Mouse (Mus musculus): Measurements from ENCODE around the gene Phkg1.
"Not testable (repeated sequence)": the region's sequence is repeated elsewhere in the genome, so short reads cannot be mapped to it uniquely, and the experiment has no call there.

Gene Phkg1

DNA sequence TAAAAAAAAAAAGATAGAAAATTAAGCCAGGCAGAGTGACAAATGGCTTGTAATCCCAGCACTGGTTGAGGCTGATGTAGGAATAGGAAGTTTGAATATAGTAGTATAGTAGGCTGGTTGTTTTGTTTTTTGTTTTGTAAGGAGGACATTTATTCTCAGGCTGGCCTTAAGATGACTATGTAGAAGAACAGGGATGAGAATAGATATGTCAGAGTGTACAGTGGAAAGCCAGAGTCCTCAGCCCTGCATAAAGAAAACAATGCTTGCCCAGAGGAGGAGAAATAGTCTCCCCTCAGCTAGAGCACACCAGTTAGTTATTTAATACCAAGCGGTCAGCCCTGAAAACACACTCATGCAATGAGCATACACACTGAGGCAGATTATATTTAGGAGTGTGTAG is at the start of gene Phkg1:
Gene Phkg1, minus strand, starts transcription at position 101 of the 400 bp plus-strand sequence.
- no peak for DNase-seq

DNA sequence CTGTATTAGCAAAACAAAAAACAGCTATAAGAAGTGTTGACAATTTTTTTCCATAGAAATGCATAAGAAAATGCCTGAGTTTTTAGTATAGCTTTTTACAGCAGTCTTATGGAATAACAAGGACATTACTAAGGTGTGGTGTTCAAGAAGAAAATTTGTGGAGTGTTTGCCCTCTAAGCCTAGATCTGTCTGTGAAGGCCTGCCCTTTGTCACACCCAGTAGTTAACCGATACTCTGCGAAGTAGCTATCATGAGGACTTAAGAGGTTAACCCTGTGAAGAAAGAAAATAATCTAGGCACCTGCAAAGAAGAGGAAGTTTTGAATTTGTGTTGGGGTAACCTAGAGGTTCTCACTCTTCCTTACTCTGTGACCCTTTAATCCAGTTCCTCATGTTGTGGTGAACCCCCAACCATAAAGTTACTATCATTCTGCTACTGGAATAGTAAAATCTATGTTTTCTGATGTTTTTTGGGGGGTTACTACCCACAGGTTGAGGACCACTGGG is 49.2 kb upstream of the Phkg1 start:
- DNase-seq, result no peak

DNA sequence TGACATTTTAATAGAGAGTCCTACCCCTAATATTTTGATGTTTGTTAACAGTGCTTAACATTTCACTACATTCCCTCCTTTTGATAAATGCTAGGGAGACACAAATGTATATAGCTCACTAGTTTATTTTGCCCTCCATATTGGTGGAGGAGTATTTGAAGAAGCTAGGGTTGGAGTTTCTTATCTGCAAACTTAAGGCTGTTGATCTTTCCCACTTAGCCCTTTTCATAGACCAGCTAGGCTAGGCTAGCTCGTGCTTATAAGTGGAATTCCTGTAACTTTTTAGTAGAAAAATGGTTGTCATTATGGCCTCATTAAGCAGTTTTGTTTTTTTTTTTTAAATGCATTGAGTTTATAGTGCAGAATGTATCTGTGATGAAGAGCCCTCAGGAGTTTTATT is 45.1 kb upstream of the Phkg1 start:
- no peak for DNase-seq

DNA sequence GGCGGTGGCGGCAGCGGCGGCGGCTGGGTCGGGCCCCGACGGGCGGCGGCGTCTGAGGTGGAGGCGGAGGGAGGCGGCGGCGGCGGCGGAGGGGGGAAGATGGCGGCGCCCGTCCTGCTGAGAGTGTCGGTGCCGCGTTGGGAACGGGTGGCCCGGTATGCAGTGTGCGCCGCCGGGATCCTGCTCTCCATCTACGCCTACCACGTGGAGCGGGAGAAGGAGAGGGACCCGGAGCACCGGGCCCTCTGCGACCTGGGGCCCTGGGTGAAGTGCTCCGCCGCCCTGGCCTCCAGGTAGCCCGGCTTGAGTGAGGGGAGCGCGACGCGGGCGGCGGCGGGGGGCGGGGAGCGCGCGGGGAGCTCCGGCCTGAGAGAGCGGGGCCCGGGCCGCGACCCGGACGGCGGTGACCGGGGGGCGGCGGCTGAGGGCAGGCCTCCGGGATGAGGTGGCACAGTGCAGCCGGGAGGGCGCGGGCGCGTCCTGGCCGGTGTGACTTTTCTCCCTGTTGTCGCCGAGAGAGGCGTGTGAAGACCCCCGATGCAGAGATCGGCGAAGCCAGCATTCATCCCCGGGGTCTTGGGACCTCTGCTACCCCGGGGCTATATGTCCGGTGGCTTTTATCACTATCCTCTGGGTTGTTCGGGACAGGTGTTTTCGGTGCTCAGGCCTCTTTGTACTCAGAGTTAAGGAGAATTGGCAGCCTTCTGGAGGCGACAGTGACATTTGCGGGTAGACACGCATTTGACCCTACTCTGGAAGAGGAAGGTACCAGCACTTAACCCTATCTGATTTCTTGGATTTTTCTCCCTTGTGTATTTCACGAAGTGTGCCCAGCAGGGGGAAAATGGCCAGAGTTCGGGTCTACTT is 44.0 kb upstream of the Phkg1 start:
- DNase-seq, result peak; percentile 54 to 58

DNA sequence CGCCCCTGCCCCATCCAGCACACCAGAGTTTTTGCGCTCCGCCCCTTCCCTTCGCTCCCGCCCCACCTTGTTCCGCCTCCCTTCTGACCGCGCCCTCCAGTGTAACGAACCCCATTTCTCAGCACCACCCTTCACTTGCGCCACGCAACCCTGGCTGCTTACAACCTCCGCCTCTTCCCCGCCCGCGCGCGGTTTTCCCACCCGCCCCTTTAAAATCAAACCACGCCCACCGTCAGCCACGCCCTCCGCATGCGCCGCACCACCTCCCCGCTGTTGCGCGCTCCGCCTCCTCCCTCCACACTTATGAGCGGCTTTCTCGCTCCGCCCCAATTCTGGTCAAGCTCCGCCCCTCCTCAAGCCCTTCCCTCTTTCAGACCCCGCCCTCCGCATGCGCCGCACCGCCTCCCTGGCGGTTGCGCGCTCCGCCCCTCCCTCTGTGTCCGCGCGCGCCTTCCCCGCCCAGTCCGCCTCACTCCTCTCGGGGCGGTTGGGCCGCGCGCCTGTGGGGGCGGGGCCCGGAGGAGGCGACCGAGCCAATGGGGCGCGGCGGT is 43.2 kb upstream of the Phkg1 start, which contains the start of gene Vkorc1l1:
Gene Vkorc1l1, plus strand, starts transcription at position 476 of the 551 bp plus-strand sequence.
- DNase-seq, result peak; percentile 99 to 100

DNA sequence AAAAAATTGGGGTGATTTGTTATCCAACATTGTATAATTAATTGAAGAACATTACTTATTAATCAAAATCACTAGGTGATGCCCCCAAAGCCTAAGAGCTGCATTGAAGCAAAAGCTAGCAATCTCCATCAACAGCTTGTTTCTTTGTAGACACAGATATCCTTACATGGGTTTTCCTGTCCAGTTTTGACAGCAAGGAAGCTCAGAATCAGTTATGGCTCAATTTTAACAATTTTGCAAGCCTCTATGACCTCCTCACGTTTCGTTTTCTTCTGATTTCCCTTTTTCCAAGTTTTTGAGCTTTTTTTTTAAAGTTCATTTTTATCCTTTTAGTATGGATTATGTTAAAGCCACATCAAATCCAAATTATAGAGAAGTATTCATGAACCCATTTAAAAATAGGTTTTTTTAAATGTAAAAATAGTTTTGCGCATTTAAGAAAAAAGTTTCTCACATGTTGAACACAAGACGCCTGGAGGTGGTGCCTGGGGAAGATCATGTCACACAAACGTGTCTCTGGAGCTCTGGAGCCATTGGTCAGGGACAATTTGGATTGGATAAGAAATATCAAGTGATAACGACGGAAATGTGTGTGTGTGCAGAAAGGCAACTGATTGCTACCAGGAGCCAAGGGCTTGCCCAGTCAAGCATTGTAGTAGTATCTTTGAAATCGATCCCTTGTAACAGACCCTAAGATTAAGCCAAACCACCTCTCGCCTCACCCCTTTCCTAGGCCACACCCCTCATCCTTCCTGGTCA is 42.6 kb upstream of the Phkg1 start:
- no peak for DNase-seq

DNA sequence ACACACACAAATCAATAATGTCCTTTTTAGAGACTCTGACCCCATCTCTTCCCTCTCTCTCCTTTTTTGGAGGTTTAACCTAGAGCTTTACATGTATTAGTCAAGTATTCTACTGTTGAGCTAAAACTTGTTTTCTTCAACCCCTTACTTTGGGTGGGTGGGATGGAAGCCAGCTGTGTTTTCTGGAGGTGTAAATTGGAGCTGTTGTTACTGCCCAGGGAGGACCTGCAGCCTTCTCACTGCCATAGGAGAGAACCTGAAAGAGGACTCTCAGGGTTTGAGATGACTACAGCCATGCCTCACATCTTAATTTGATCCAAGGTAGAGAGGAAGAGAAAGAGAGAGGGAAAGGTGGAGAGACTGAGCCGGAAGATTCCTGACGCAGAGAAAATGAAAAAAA is 41.9 kb upstream of the Phkg1 start:
- DNase-seq, result peak in 1 of 2 experiments; percentile 37

DNA sequence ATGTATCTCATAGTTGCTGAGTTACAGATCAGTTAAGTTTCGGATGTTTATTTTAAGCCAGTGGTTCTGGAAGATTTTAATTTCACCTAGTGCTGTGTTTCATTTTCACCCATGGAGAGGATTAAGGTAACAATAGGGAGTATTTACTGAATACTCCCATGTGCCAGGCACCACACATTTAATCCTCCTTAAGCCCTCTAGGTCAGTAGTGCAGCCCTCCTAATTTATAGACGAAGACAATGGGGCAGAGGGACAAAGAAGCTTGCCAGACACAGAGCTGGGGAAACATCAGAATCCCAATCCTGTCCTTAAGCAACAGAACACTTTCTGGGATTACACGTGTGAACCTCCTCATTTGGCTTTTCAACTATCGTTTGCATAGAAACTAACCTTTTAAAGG is 38.6 kb upstream of the Phkg1 start:
- no peak for DNase-seq

DNA sequence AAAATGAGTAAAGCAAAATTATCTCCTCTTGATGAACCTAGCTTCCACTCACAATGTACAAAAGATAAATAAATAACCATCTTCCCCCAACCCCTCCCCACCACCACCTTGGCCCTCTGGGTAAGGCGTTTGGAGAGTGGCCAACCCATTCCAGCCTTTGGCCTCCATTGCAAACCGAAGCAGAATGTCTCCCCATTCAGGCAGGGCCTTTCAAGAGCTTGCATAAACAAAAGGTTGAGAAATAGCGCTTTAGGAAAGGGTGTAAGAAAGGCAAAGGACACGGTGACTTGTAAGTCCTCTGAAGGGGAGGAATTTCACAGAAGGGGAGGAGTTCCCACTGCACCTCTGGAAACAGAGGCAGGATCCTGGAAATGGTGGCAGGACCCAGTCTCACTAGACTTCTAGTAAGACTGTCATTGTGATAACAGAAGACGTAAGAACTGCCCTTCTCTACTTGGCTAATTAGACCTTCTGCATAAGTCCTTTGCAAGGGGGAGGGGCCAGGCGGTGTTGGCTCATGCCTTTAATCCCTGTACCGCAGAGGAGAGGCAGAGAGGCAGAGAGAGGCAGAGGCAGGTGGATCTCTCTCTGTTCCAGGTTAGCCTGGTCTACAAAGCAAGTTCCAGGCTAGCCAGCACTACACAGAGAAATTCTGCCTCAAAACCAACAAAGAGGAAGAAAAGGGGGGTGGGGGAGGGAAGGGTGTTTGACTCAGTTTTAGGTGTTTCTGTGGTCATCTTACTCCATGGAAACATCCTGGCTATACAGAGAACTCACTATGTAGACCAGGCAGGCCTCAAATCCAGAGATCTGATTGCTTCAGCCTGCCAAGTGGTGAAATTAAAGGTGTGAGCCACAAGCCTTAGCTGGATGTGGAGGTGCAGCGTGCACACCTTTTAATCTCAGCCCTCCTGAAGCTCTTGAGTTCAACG is 31.8 kb upstream of the Phkg1 start:
- no peak for DNase-seq

DNA sequence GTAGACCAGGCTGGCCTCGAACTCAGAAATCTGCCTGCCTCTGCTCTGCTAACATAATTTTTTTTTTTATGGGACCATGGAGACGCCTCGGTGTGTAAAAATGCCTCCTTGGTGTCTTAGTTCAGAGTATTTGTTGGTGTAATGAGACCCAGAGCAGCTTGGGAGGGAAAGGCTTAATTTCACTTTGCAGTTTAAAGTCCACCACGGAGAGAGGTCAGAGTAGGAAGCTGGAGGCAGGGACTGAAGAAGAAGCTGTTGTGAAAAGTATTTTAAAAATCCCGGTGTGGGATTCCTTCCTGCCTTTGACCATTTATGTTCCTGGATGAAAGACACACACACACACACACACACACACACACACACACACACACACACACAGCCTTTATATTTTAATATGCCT is 27.6 kb upstream of the Phkg1 start:
- DNase-seq, result no peak

DNA sequence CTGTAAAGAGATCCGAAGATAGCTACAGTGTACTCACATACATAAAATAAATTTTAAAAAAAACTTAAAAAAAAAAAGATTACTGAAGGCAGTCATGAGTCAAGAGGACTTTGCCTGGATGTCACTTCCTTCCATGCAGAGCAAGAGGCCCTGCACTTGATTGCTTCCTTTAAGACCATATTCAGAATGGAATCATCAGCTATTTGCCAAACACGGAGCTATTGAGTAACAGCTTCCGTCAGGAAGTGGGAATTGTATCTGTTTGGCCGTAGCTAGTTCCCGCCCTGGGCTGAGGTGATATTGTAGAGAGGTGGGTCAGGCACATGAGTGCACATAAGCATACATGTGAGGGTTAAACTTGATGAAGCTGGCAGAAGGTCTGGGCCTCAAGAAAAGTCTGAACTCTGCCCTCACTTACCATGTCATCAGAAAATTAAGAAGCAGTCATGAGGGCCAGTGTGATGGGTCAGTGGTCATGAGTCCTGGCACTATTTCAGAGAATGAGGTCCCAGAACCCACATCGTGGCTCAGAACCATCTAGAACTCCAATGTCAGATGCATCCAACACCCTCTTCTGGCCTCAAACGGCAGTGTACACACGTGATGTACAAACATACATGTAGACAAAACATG is 26.6 kb upstream of the Phkg1 start:
- no peak for DNase-seq

DNA sequence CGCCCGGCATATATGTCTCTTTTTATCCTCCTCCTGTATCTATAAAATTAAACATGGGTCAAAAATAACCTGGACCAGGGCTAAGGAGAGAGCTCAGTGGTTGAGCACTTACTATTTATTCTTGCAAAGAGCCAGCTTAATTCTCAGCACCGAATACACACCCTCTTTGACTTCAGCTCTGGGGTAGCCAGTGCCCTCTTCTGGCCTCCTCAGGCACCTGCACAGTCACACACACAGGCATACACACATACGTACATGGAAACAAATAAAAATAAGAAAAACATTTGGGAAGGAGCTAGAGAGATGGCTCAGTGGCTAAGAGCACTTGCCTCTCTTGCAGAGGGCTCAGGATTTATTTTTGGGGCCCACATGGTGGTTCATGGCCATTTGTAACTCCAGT is 23.6 kb upstream of the Phkg1 start:
- DNase-seq, result no peak

DNA sequence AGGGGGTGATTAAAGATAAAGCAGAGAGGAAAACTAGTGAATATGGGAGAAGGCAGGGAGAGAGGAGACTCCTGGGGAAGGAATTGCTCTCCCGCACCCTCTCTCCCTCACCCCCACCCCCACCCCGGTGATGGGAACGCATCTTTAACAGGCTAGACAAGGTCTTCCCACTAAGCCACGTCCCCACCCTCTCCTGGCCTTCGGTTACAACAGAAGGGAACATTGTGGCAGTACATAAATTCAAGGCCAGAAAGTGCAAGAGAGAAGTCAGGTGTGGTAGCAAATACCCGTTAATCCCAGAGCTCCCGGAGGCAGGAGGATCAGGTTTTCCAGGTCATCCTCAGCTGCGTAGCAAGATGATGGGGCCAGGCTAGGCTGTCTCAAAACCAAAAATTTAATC is 21.0 kb upstream of the Phkg1 start:
- no peak for DNase-seq

DNA sequence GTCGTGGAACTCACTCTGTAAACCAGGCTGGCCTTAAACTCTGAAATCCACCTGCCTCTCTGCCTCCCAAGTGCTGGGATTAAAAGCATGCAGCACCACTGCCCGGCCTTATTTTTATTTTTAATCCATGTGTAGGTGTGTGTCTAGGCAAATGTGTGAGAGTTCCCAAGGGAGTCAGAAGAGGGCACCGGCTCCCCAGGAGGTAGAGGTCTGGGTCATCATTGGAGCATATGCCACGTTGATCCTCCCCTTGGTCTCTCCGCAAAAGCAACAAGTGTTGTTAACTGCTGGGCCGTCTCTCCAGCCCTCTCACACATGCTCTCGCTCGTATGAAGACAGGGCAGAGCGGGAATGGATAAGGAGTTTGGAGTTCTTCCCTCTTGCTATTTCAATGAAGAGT is 20.4 kb upstream of the Phkg1 start:
- no peak for DNase-seq

DNA sequence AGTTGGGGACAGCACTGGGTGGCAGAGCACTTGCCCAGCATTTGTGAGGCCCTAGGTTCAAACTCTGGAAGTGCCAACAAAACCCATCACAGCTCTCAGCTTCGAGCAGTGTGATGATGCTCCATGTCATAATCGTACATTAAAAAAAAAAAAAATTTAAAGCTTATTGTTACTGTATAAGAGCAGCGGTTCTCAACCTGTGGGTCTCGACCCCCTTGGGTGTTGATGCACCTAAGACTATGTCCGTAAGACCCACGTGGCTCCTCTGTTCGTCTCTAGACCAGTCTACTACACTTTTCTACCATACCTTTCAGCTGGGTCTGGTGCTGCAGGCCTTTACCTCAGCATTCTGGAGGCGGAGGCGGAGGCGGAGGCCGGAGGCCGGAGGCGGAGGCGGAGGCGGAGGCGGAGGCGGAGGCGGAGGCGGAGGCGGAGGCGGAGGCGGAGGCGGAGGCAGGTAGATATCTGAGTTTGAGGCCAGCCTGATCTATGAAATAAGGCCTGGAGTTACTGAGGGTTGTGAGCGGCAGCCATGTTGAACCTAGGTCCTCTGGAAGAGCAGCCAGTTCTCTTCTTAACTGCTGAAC is 19.8 kb upstream of the Phkg1 start:
- DNase-seq, result no peak

DNA sequence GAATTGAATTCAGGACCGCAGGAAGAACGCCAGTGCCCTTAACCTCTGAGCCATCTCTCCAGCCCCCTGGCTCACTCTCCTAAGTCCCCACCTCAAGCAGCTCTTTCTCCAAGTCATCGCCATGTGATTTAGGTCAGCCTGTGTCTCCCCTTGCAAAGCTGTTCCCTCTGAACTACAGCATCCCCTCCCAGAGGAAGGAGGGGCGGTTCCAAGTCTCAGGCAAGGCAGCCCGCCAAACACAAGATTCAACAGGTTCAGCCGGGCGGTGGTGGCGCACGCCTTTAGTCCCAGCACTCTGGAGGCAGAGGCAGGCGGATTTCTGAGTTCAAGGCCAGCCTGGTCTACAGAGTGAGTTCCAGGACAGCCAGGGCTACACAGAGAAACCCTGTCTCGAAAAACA is 17.1 kb upstream of the Phkg1 start:
- not testable (repeated sequence) for DNase-seq

DNA sequence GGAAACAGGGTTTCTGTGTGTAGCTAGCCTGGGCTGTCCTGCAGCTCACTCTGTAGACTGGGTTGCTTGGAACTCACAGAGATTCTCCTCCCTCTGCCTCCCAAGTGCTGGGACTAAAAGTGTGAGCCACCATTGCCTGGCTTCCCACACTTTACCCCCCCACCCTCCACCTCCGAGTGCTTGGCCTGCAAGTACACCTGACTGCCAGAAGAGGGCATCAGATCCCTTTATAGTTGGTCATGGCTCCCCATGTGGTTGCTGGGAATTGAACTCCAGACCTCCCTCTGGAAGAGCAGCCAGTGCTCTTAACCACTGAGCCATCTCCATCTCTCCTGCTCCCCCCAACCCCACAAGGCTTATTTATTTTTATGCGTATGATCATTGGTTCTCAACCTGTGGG is 15.7 kb upstream of the Phkg1 start:
- peak; percentile 27 to 35 for DNase-seq

DNA sequence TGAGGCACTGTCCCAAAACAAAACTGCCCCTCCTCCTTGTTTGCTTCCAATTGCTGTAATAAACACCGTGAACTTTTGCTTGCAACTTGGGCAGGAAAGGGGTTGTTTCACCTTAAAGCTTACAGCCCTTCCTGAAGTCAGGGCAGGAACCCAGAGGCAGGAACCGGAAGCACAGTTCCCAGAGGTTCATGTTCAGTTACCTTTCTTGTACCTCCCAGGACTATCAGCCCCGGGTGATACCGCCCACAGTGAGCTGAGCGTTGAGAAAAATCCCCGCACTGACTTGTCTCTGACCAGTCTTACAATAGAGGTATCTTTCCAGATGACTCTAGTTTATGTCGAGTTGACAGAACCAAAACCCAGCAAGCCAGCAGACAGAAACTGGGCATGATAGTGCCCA is 11.2 kb upstream of the Phkg1 start:
- no peak for DNase-seq

DNA sequence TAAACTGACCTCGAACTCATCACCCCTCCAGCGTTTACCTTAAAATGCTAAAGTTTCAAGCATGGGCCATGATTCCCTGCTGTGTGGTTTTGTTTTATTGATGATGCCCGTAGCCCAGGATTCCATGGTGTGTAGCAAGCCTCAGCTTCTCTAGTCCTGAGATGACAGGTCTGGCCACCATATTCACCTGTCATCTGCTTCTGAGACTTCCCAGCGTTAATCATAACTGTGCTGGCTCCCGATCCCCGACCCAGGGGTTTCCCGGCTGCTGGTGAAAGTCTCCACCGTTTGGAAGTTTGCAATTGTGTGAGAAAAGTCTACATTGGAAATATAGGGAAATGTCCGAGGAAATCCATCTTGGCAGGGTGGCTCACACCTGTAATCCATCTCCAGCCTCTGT is 10.8 kb upstream of the Phkg1 start:
- DNase-seq, result no peak

DNA sequence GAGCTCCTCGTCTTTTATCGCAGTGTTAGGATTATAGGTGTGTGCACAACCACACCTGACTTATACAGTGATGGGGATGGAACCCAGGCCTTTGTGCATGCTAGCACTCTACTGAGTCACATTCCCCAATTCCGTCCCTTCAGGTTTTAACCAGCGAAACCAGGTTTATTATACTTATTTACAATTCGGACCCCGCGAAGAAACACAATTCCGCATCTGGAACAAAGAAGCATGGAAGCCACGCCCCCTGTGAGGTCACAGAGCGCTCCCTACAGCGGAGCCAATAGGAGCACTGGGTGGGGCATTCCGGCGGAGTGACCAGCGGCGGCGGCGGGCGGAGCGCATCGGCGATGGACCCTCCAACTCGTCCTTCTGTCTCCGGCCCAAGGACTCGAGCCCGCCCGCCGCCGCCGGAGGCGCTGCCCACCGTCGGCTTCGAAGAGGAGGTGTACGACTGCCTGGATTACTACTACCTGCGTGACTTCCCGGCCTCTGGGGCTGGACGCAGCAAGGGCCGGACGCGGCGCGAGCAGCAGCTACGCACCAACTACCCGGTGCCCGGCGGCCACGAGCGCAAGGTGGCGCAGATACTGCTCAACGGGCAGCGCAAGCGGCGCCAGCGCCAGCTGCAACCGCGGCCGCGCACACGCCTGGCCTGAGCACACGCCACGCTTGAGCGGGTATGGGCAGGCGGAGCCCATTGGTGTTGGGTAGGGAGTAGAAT is 10.1 kb upstream of the Phkg1 start, which contains the start of gene Nupr1l:
Gene Nupr1l, plus strand, starts transcription at position 299 of the 724 bp plus-strand sequence.
- peak; percentile 93 for DNase-seq

DNA sequence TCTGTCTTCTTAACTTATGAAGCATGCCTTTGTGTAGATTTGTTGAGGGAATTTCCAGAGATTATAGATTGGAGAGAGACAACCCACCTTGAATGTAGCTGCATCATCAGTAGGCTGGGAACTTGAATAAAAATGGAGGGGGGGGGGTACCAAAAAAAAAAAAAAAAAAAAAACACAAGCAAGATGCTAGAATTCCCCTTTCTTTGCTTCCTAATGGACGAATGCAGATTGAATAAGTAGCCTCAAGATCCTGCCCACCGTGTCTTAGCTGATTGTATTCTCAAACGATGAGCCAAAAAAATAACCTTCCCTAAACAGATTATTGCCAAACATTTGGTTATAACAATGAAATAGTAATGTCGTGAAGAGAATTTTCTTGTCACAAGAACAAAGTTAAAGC is 9.4 kb upstream of the Phkg1 start:
- DNase-seq, result no peak

Data from cerebellum, postnatal 14 days (tissue).